Mouse (Mus musculus): Measurements from ENCODE around the gene Metap2.

GRCm38 (mm10) chr10:93855126-93855525, 41.8 kb downstream of the Metap2 start:
- TF ChIP-seq POLR2A (IDR thresholded peaks at IDR 0.05; ENCODE audit: borderline replicate concordance, low read depth, low read length) (no peak), CTCF (IDR thresholded peaks at IDR 0.05; ENCODE audit: low read depth, low read length) (no peak)
